Mouse (Mus musculus): Measurements from ENCODE around the gene Vgll4. TPM values are rescaled to one million over a fixed set of nuclear protein-coding genes. Genes with fewer than 3 reads are reported as not detected.

Gene Vgll4
- total RNA-seq, 2 experiments from 2014 or later = 54.7 to 57.4 TPM

GRCm38 (mm10) chr6:114974331-114974730, 4.5 kb upstream of the Vgll4 start:
- DNase-seq = no peak

- no peak for DNase-seq
These were observed 3.2 kb upstream of the Vgll4 start for GRCm38 (mm10) chr6:114972988-114973387.

GRCm38 (mm10) chr6:114970895-114971294, 1.1 kb upstream of the Vgll4 start:
- no peak for DNase-seq

- DNase-seq = no peak
These were observed 592 bp upstream of the Vgll4 start for GRCm38 (mm10) chr6:114970386-114970785.

GRCm38 (mm10) chr6:114968361-114969212, 1.2 kb downstream of the Vgll4 start:
- DNase-seq = peak; percentile 71 to 76

- DNase-seq = no peak
These were observed 2.2 kb downstream of the Vgll4 start for GRCm38 (mm10) chr6:114967623-114968022.

- DNase-seq = no peak
These were observed 3.2 kb downstream of the Vgll4 start for GRCm38 (mm10) chr6:114966396-114967154.

GRCm38 (mm10) chr6:114965802-114966201, 4.0 kb downstream of the Vgll4 start:
- DNase-seq = no peak

- no peak for DNase-seq
These were observed 4.4 kb downstream of the Vgll4 start for GRCm38 (mm10) chr6:114965396-114965795.

- no peak for DNase-seq
These were observed 5.6 kb downstream of the Vgll4 start for GRCm38 (mm10) chr6:114964235-114964634.

- no peak for DNase-seq
These were observed 6.2 kb downstream of the Vgll4 start for GRCm38 (mm10) chr6:114963636-114964035.

GRCm38 (mm10) chr6:114961276-114962068, 8.3 kb downstream of the Vgll4 start:
- DNase-seq = no peak

- no peak for DNase-seq
These were observed 10.8 kb downstream of the Vgll4 start for GRCm38 (mm10) chr6:114959012-114959398.

- DNase-seq = no peak
These were observed 11.4 kb downstream of the Vgll4 start for GRCm38 (mm10) chr6:114958249-114959011.

- DNase-seq = no peak
These were observed 12.0 kb downstream of the Vgll4 start for GRCm38 (mm10) chr6:114957756-114958155.

GRCm38 (mm10) chr6:114954496-114954895, 15.3 kb downstream of the Vgll4 start:
- no peak for DNase-seq

GRCm38 (mm10) chr6:114953601-114954000, 16.2 kb downstream of the Vgll4 start:
- no peak for DNase-seq

- DNase-seq = no peak
These were observed 17.4 kb downstream of the Vgll4 start for GRCm38 (mm10) chr6:114952356-114952755.

GRCm38 (mm10) chr6:114944456-114945438, 25.0 kb downstream of the Vgll4 start:
- no peak for DNase-seq

GRCm38 (mm10) chr6:114941201-114941849, 28.5 kb downstream of the Vgll4 start:
- peak in 1 of 2 experiments; percentile 29 for DNase-seq
